Mouse (Mus musculus) stomach, embryonic 16.5 days (tissue): ENCODE results near the gene Fry. TPM values are rescaled to one million over a fixed set of nuclear protein-coding genes. Genes with fewer than 3 reads are reported as not detected.

Experiments used
- ATAC-seq: fragments of 200-750 bp; cut with Nextera tagmentation; 2 replicates; pipeline ENCODE4 v1.8.0; 2017; ENCODE audit warnings: moderate number of reproducible peaks, moderate TSS enrichment; ENCODE audit not compliant: insufficient read depth, low FRiP score
- H3K27ac ChIP-seq: fragments of 300-500 bp; sonication (generic); 2 replicates; pipeline ENCODE4 v1.5.1; 2014; ENCODE audit warnings: low read length
- H3K27me3 ChIP-seq: fragments of 300-500 bp; sonication (generic); 2 replicates; pipeline ENCODE4 v1.6.1; 2014; ENCODE audit warnings: low read length, control low read depth, mixed read lengths; ENCODE audit not compliant: control insufficient read depth, insufficient read depth
- H3K36me3 ChIP-seq: fragments of 300-500 bp; sonication (generic); 2 replicates; pipeline ENCODE4 v1.6.1; 2014; ENCODE audit warnings: low read length; ENCODE audit not compliant: control insufficient read depth, insufficient read depth
- H3K4me1 ChIP-seq: fragments of 300-500 bp; sonication (generic); 2 replicates; pipeline ENCODE4 v1.6.1; 2014; ENCODE audit warnings: low read length, control low read depth, mixed read lengths; ENCODE audit not compliant: control insufficient read depth, insufficient read depth
- H3K4me2 ChIP-seq: fragments of 300-500 bp; sonication (generic); 2 replicates; pipeline ENCODE4 v1.6.1; 2014; ENCODE audit warnings: low read depth, low read length, mixed read lengths
- H3K4me3 ChIP-seq: fragments of 300-500 bp; sonication (generic); replicated peaks from 2 replicates; pipeline ENCODE4 v1.5.1; 2014; ENCODE audit warnings: mild to moderate bottlenecking, low read length
- H3K9ac ChIP-seq: fragments of 300-500 bp; sonication (generic); 2 replicates; pipeline ENCODE4 v1.6.1; 2014; ENCODE audit warnings: low read length
- H3K9me3 ChIP-seq: fragments of 300-500 bp; sonication (generic); replicated peaks from 2 replicates; pipeline ENCODE4 v1.6.1; 2016; ENCODE audit warnings: low read length, control low read depth; ENCODE audit not compliant: control insufficient read depth
- WGBS: fragments of 180-500 bp; shearing (Covaris S2); extraction: QIAGEN DNeasy Blood & Tissue Kit; methylation state at CpG from one replicate; pipeline ENCODE4 v1.1.7; 2014; 5-methylcytosine and 5-hydroxymethylcytosine counted together
- polyA plus RNA-seq: library from polyadenylated mRNA; unstranded; fragments of >200 nt; fragmentation: Nextera tagmentation; extraction: Ambion mirVana; gene quantifications from 2 replicates; pipeline ENCODE4 v1.2.1, GENCODE M21; 2015

The Fry gene
- polyA plus RNA-seq, 1 experiment from 2014 or later: 10.8 TPM

- WGBS: 81% methylated on average over 16 of the region's 16 CpGs
- H3K27me3 ChIP-seq: no peaks in the 10 kb centered on the region
- H3K4me2 ChIP-seq: no peak overlapping the region
- no peak for ATAC-seq
- no peaks in the 10 kb centered on the region for H3K36me3 ChIP-seq
- H3K4me1 ChIP-seq: peaks cover 3% of the 10 kb centered on the region; the same call in 1 of the 2 replicates
- H3K27ac ChIP-seq: no peak overlapping the region
- H3K9me3 ChIP-seq: no peaks in the 10 kb centered on the region
- no peak overlapping the region for H3K9ac ChIP-seq
- H3K4me3 ChIP-seq: no peak overlapping the region
Observed at GRCm38 (mm10) chr5:150156063-150156786, 37.8 kb downstream of the Fry start.

GRCm38 (mm10) chr5:150157682-150158081, 39.2 kb downstream of the Fry start:
- ATAC-seq: no peak
- Histone ChIP-seq H3K4me3 (no peak overlapping the region), H3K9me3 (no peaks in the 10 kb centered on the region), H3K4me1 (no peaks in the 10 kb centered on the region), H3K4me2 (no peak overlapping the region), H3K9ac (no peak overlapping the region), H3K27ac (no peak overlapping the region), H3K36me3 (no peaks in the 10 kb centered on the region), H3K27me3 (no peaks in the 10 kb centered on the region)
- 45% methylated on average over 6 of the region's 6 CpGs for WGBS

GRCm38 (mm10) chr5:150159151-150159550, 40.7 kb downstream of the Fry start:
- H3K4me2 ChIP-seq: no peak overlapping the region
- H3K4me1 ChIP-seq: no peaks in the 10 kb centered on the region
- H3K9me3 ChIP-seq: no peaks in the 10 kb centered on the region
- H3K27me3 ChIP-seq: no peaks in the 10 kb centered on the region
- H3K36me3 ChIP-seq: no peaks in the 10 kb centered on the region
- no peak overlapping the region; the same call in 1 of the 2 replicates for H3K27ac ChIP-seq
- no peak for ATAC-seq
- WGBS: 46% methylated on average over 5 of the region's 5 CpGs
- no peak overlapping the region for H3K9ac ChIP-seq
- H3K4me3 ChIP-seq: no peak overlapping the region

- no peaks in the 10 kb centered on the region for H3K9me3 ChIP-seq
- WGBS: 83% methylated on average over 6 of the region's 6 CpGs
- no peaks in the 10 kb centered on the region for H3K27me3 ChIP-seq
- no peak overlapping the region for H3K4me3 ChIP-seq
- H3K9ac ChIP-seq: no peak overlapping the region
- no peaks in the 10 kb centered on the region for H3K4me1 ChIP-seq
- no peaks in the 10 kb centered on the region for H3K36me3 ChIP-seq
- H3K27ac ChIP-seq: no peak overlapping the region
- no peak for ATAC-seq
- H3K4me2 ChIP-seq: no peak overlapping the region
Observed at GRCm38 (mm10) chr5:150161193-150161592, 42.7 kb downstream of the Fry start.

GRCm38 (mm10) chr5:150161898-150162297, 43.5 kb downstream of the Fry start:
- no peak overlapping the region for H3K27ac ChIP-seq
- H3K4me3 ChIP-seq: no peak overlapping the region
- no peaks in the 10 kb centered on the region for H3K4me1 ChIP-seq
- H3K4me2 ChIP-seq: no peak overlapping the region
- WGBS: 69% methylated on average over 5 of the region's 5 CpGs
- no peak for ATAC-seq
- H3K36me3 ChIP-seq: no peaks in the 10 kb centered on the region
- H3K9ac ChIP-seq: no peak overlapping the region
- no peaks in the 10 kb centered on the region for H3K27me3 ChIP-seq
- H3K9me3 ChIP-seq: no peaks in the 10 kb centered on the region

- 89% methylated on average over 3 of the region's 3 CpGs for WGBS
- no peak for ATAC-seq
- Histone ChIP-seq H3K4me3 (no peak overlapping the region), H3K27ac (no peak overlapping the region), H3K4me1 (no peaks in the 10 kb centered on the region), H3K27me3 (no peaks in the 10 kb centered on the region), H3K9me3 (no peaks in the 10 kb centered on the region), H3K4me2 (no peak overlapping the region), H3K36me3 (no peaks in the 10 kb centered on the region), H3K9ac (no peak overlapping the region)
Observed at GRCm38 (mm10) chr5:150164671-150165070, 46.2 kb downstream of the Fry start.

- H3K36me3 ChIP-seq: no peaks in the 10 kb centered on the region
- H3K4me2 ChIP-seq: no peak overlapping the region
- H3K4me3 ChIP-seq: no peak overlapping the region
- no peak overlapping the region for H3K27ac ChIP-seq
- H3K4me1 ChIP-seq: no peaks in the 10 kb centered on the region
- H3K27me3 ChIP-seq: no peaks in the 10 kb centered on the region
- WGBS: 80% methylated on average over 5 of the region's 5 CpGs
- ATAC-seq: no peak
- H3K9me3 ChIP-seq: no peaks in the 10 kb centered on the region
- H3K9ac ChIP-seq: no peak overlapping the region
Observed at GRCm38 (mm10) chr5:150166811-150167210, 48.4 kb downstream of the Fry start.

GRCm38 (mm10) chr5:150167287-150167686, 48.8 kb downstream of the Fry start:
- no peak for ATAC-seq
- WGBS: 53% methylated on average over 2 of the region's 2 CpGs
- Histone ChIP-seq H3K4me1 (no peaks in the 10 kb centered on the region), H3K27me3 (no peaks in the 10 kb centered on the region), H3K27ac (no peak overlapping the region), H3K4me2 (no peak overlapping the region), H3K4me3 (no peak overlapping the region), H3K9ac (no peak overlapping the region), H3K36me3 (no peaks in the 10 kb centered on the region), H3K9me3 (no peaks in the 10 kb centered on the region)

- Histone ChIP-seq H3K27ac (no peak overlapping the region), H3K4me3 (no peak overlapping the region), H3K27me3 (no peaks in the 10 kb centered on the region), H3K9me3 (no peaks in the 10 kb centered on the region), H3K36me3 (no peaks in the 10 kb centered on the region), H3K4me2 (no peak overlapping the region), H3K9ac (no peak overlapping the region), H3K4me1 (no peaks in the 10 kb centered on the region)
- WGBS: 3% methylated on average over 9 of the region's 9 CpGs
- ATAC-seq: peak; percentile 56; the same call in 1 of the 2 replicates
Observed at GRCm38 (mm10) chr5:150168712-150169111, 50.3 kb downstream of the Fry start.
